Mouse (Mus musculus) left cerebral cortex, adult 2 months (tissue): ENCODE measurements at regions not wholly inside any gene's neighbourhood (a gene's known extent, or its start where the extent isn't known, plus 50 kb on each side); places are given as distances from the start of the nearest gene placed in this dataset.
A peak's percentile ranks its signal among the peaks of the same experiment; 100 is the strongest.

Experiments
- DNase-seq, 2 experiments: peaks; one replicate each; pipeline ENCODE4 v3.0.0; 2021 to 2022; ENCODE audit warnings: low spot score in 2 of 2, mixed read lengths in 1 of 2; ENCODE audit errors: extremely low spot score in 1 of 2
- H3K27ac ChIP-seq: fragments of 200-600 bp; 2 replicates; pipeline ENCODE4 v1.8.1; 2022
- H3K4me3 ChIP-seq: fragments of 200-600 bp; 2 replicates; pipeline ENCODE4 v1.8.1; 2022
- CTCF ChIP-seq: fragments of 200-600 bp; IDR thresholded peaks from 2 replicates; pipeline ENCODE4 v1.8.1; 2022; ENCODE audit warnings: antibody characterized with exemption, mild to moderate bottlenecking, moderate library complexity
- intact Hi-C: fragments of 180-260 bp; cut with DNase I; formaldehyde crosslinking; loops from one replicate; pipeline ENCODE4 v1.15.1; 2025

DNA sequence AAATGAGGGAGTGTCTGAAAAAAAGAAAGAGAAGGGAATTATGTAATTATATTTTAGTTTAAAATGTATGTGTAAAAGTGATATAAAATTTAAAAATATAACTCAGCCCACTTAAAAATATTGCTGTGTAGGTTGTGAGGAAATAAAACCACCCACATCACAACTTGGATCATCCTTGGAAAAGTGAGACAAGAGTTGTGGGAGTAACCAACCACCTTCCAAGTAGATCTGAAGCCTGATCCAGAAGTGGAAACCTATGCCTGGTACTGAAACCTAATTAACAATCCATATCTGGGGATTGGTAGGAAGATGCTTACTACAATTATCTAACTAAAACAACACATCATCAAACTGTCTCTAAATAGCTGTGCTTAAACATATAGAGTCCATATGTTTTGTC, 743.1 kb downstream of the Stim2 start:
- DNase-seq, result no peak
- intact Hi-C loops, result loop anchor here (5.0 kb wide), 1 partner anchor 504 kb away; no protein-coding TSS in a partner anchor
- no peak for TF ChIP-seq CTCF

GRCm38 (mm10) chr5:54746973-54747372, 748.7 kb downstream of the Stim2 start:
- H3K4me3 ChIP-seq, result no peak overlapping the region
- TF ChIP-seq CTCF, result no peak
- no peak overlapping the region for H3K27ac ChIP-seq
- intact Hi-C loops, result no loop called here
- no peak for DNase-seq

More for the DNA sequence above, 743.1 kb downstream of the Stim2 start:
- H3K27ac ChIP-seq, result no peak overlapping the region
- H3K4me3 ChIP-seq, result no peak overlapping the region

GRCm38 (mm10) chr5:54753372-54753771, 755.1 kb downstream of the Stim2 start:
- no peak for TF ChIP-seq CTCF
- intact Hi-C loops, result no loop called here
- no peak overlapping the region for H3K27ac ChIP-seq

GRCm38 (mm10) chr5:54759657-54760056, 761.4 kb downstream of the Stim2 start:
- intact Hi-C loops, result no loop called here
- no peak for TF ChIP-seq CTCF
- DNase-seq, result no peak
- no peak overlapping the region for H3K4me3 ChIP-seq
- H3K27ac ChIP-seq, result no peak overlapping the region

More at GRCm38 (mm10) chr5:54753372-54753771, 755.1 kb downstream of the Stim2 start:
- H3K4me3 ChIP-seq, result no peak overlapping the region
- no peak for DNase-seq

DNA sequence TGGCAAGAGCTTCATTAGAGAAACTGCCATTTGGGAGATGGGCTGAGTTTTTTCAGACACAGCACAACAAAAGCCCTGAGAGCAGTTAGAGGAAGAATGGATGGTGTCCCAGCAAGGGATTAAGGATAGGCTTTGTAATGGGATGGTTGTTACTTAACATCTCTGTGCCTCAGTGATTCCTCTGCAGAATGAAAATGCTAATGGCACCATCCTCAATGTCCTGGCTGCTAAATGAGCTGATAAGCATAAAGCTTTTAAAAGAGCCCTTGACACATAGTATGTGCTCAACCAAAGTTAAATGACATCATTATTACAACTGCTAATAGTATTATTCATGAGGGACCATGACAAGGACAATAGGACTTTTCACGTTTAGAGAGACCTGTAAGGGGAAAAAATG, 764.7 kb downstream of the Stim2 start:
- DNase-seq, result no peak
- H3K4me3 ChIP-seq, result no peak overlapping the region
- intact Hi-C loops, result no loop called here
- no peak for TF ChIP-seq CTCF
- H3K27ac ChIP-seq, result no peak overlapping the region

GRCm38 (mm10) chr5:54796953-54797450, 798.7 kb downstream of the Stim2 start:
- Histone ChIP-seq H3K4me3 (no peak overlapping the region), H3K27ac (no peak overlapping the region)
- peak; percentile 81 for TF ChIP-seq CTCF
- intact Hi-C loops, result loop anchor here (10.0 kb wide), 2 partner anchors 352 to 542 kb away; no protein-coding TSS in a partner anchor
- DNase-seq, result peak; percentile 67 to 70

DNA sequence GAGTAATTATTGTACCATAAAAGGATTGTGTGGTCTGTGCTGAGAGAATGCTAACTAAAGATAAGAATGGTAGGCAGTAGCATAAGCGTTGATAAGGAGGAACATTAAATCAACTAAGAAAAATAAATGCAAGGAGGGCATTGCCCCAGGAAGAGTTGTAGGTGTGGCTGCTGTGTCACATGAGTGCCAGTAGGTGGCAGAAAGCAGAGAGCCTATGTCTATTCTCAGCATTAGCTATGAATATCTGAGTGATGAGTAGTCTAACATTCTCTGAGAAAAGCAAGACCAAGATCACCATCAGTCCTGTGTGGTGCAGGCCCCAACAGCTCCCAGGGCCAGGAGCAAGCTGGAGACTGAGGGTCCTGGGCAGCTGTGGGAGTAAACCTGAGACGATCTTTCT, 828.8 kb downstream of the Stim2 start:
- no peak overlapping the region for H3K27ac ChIP-seq
- no peak for DNase-seq
- peak; percentile 2 for TF ChIP-seq CTCF
- intact Hi-C loops, result no loop called here
- H3K4me3 ChIP-seq, result no peak overlapping the region
